In genomic region chr5:136767304-136767703, GRCm38 (mm10) we compare ENCODE assay signal across 27 mouse cellular contexts.
DNase-seq lines count a peak whose midpoint lies in the region; ATAC-seq lines count a peak whose summit lies in the region.
"Had no signal": no experiment of that assay in that cellular context is flagged by ENCODE, and none has a peak within 500 bp of the region (broad histone marks: within the 10 kb centered on the region; RNA-seq: fewer than 3 reads in every experiment).

No protein-coding gene starts in this region.

- no peak for ATAC-seq in forebrain, embryonic 11.5 days (replicated peaks; ENCODE audit: low FRiP score)
- ATAC-seq: activated CD4-positive, CD25-positive, alpha-beta regulatory T cell, adult 4 months; CD4-positive, CD25-positive, alpha-beta regulatory T cell, adult 4 months; forebrain, embryonic 14.5 days; forebrain, postnatal 0 days; intestine, postnatal 0 days; Patski had no signal

- peak; percentile 29 for DNase-seq in retina, adult 2 months (ENCODE audit: low read depth, low spot score)
- no peak for DNase-seq in retina, embryonic 14.5 days (ENCODE audit: low spot score)
- DNase-seq in R1 (ENCODE audit: low read depth, low spot score): peak; percentile 49
- peak; percentile 67 for DNase-seq in retina, postnatal 1 day
- DNase-seq in forebrain, embryonic 11.5 days (ENCODE audit: low spot score): no peak
- DNase-seq in kidney, postnatal 10 days: no peak
- DNase-seq: adrenal gland, adult 8-10 months; adrenal gland, postnatal 25 days; B cell, adult 2 months; cerebellum, adult 11-12 months; cerebellum, adult 8-10 months; cerebellum, postnatal 14 days; forebrain, postnatal 0 days; gastrocnemius, adult 2 months; gastrocnemius, postnatal 14 days; heart, adult 11 months had no signal

- H3K9ac ChIP-seq in forebrain, embryonic 11.5 days (ENCODE audit: low read length): no peak overlapping the region
- H3K9ac ChIP-seq: embryonic facial prominence, embryonic 13.5 days; forebrain, postnatal 0 days; hindbrain, embryonic 12.5 days; hindbrain, embryonic 15.5 days had no signal

- H3K27me3 ChIP-seq in forebrain, embryonic 11.5 days (ENCODE audit: control insufficient read depth, insufficient read depth, low read length): no peaks in the 10 kb centered on the region
- H3K27me3 ChIP-seq: embryonic facial prominence, embryonic 13.5 days; hindbrain, embryonic 12.5 days; hindbrain, embryonic 15.5 days; Patski had no signal

- no peaks in the 10 kb centered on the region for H3K4me1 ChIP-seq in forebrain, embryonic 11.5 days (replicated peaks; ENCODE audit: control insufficient read depth, insufficient read depth, low read length)
- H3K4me1 ChIP-seq: hindbrain, embryonic 15.5 days had no signal

- H3K36me3 ChIP-seq in forebrain, embryonic 11.5 days (ENCODE audit: control insufficient read depth, insufficient read depth, low read length): no peaks in the 10 kb centered on the region
- H3K36me3 ChIP-seq: forebrain, embryonic 10.5 days; G1E; hindbrain, embryonic 12.5 days; hindbrain, embryonic 15.5 days had no signal

- WGBS in forebrain, embryonic 11.5 days: 83% methylated on average over 9 of the region's 9 CpGs

- no peaks in the 10 kb centered on the region for H3K9me3 ChIP-seq in forebrain, embryonic 11.5 days (ENCODE audit: control insufficient read depth, low read length)
- H3K9me3 ChIP-seq: embryonic facial prominence, embryonic 13.5 days; forebrain, embryonic 10.5 days; G1E; hindbrain, embryonic 12.5 days; hindbrain, embryonic 15.5 days had no signal

- H3K4me3 ChIP-seq in forebrain, embryonic 11.5 days (ENCODE audit: low read depth, low read length): no peak overlapping the region
- H3K4me3 ChIP-seq: embryonic facial prominence, embryonic 13.5 days; forebrain, embryonic 10.5 days; gastrocnemius, adult 2 months; hindbrain, embryonic 12.5 days; hindbrain, embryonic 15.5 days had no signal

- H3K4me2 ChIP-seq in forebrain, embryonic 11.5 days (ENCODE audit: low read depth, low read length, severe bottlenecking): no peak overlapping the region
- H3K4me2 ChIP-seq: embryonic facial prominence, embryonic 13.5 days; heart, embryonic 11.5 days; hindbrain, embryonic 12.5 days; hindbrain, embryonic 15.5 days had no signal

- no peak overlapping the region for H3K27ac ChIP-seq in forebrain, embryonic 11.5 days (ENCODE audit: low read depth, low read length)
- H3K27ac ChIP-seq: embryonic facial prominence, embryonic 13.5 days; forebrain, embryonic 10.5 days; gastrocnemius, adult 2 months; hindbrain, embryonic 12.5 days; hindbrain, embryonic 15.5 days had no signal

Comparison
In these comparisons a context has a peak if more than half of its experiments do, and no peak if none do; other contexts are left out.
1. DNase-seq: peak in retina, adult 2 months (single experiment), R1 (single experiment) and retina, postnatal 1 day (single experiment); none in retina, embryonic 14.5 days (single experiment), forebrain, embryonic 11.5 days (single experiment) and kidney, postnatal 10 days (single experiment).